Mouse (Mus musculus) megakaryocyte, embryonic 14.5 days (primary cell): ENCODE measurements around the gene Zfp365. TPM values are rescaled to one million over a fixed set of nuclear protein-coding genes. Genes with fewer than 3 reads are reported as not detected.

Source experiments
- H3K27me3 ChIP-seq: replicated peaks from 2 replicates; pipeline ENCODE3; 2012; ENCODE audit warnings: inconsistent platforms
- H3K36me3 ChIP-seq: replicated peaks from 2 replicates; pipeline ENCODE3; 2012; ENCODE audit warnings: low read length, inconsistent platforms, mixed read lengths
- H3K4me1 ChIP-seq: 2 replicates; pipeline ENCODE4 v1.6.1; 2012; ENCODE audit warnings: inconsistent platforms
- H3K4me3 ChIP-seq: replicated peaks from 2 replicates; pipeline ENCODE3; 2012; ENCODE audit warnings: moderate library complexity, mild to moderate bottlenecking, inconsistent platforms
- H3K9me3 ChIP-seq: 2 replicates; pipeline ENCODE4 v1.6.1; 2012; ENCODE audit warnings: inconsistent platforms
- FLI1 ChIP-seq: IDR thresholded peaks from 2 replicates; pipeline ENCODE4 v1.6.1; 2012; ENCODE audit warnings: low read length, inconsistent platforms, mixed read lengths
- GATA1 ChIP-seq: IDR thresholded peaks from 3 replicates; pipeline ENCODE4 v1.6.1; 2012; ENCODE audit warnings: mixed read lengths, low read length, inconsistent platforms, borderline replicate concordance
- polyA plus RNA-seq: library from polyadenylated mRNA; stranded (reverse); fragments of >175 nt; gene quantifications from 2 replicates; pipeline ENCODE4 v1.2.3, GENCODE M21; 2012; ENCODE audit warnings: low replicate concordance; ENCODE audit not compliant: insufficient read depth

Zfp365 gene
- polyA plus RNA-seq, result 0.04 TPM in 1 of 2 replicates, not detected in the other

- peaks cover 11% of the 10 kb centered on the region for H3K4me1 ChIP-seq
- TF ChIP-seq FLI1 (no peak), GATA1 (no peak)
- peak within 1 kb of the TSS; percentile 89 for H3K4me3 ChIP-seq
- H3K27me3 ChIP-seq, result peaks cover 22% of the 10 kb centered on the region
- peaks cover 24% of the 10 kb centered on the region for H3K9me3 ChIP-seq
- no peaks in the 10 kb centered on the region for H3K36me3 ChIP-seq
Measured at GRCm38 (mm10) chr10:67912337-67912776, at the start of gene Zfp365. Zfp365 (minus strand) TSS chr10:67912662.

- Histone ChIP-seq H3K9me3 (no peaks in the 10 kb centered on the region; the same call in 1 of the 2 replicates), H3K4me3 (no peak overlapping the region), H3K4me1 (no peaks in the 10 kb centered on the region), H3K27me3 (peaks cover 2% of the 10 kb centered on the region), H3K36me3 (no peaks in the 10 kb centered on the region)
- TF ChIP-seq FLI1, result no peak
- no peak for TF ChIP-seq GATA1
Measured at GRCm38 (mm10) chr10:67959982-67960381, 47.5 kb upstream of the Zfp365 start.

- no peaks in the 10 kb centered on the region; the same call in 1 of the 2 replicates for H3K9me3 ChIP-seq
Measured at GRCm38 (mm10) chr10:67955982-67956381, 43.5 kb upstream of the Zfp365 start.

GRCm38 (mm10) chr10:67951690-67952089, 39.2 kb upstream of the Zfp365 start:
- TF ChIP-seq GATA1, result no peak
- Histone ChIP-seq H3K27me3 (no peaks in the 10 kb centered on the region), H3K4me1 (no peaks in the 10 kb centered on the region), H3K4me3 (no peak overlapping the region), H3K9me3 (peaks cover 2% of the 10 kb centered on the region; the same call in 1 of the 2 replicates), H3K36me3 (no peaks in the 10 kb centered on the region)

More at GRCm38 (mm10) chr10:67955982-67956381, 43.5 kb upstream of the Zfp365 start:
- H3K27me3 ChIP-seq, result no peaks in the 10 kb centered on the region
- H3K4me1 ChIP-seq, result no peaks in the 10 kb centered on the region
- no peaks in the 10 kb centered on the region for H3K36me3 ChIP-seq
- no peak for TF ChIP-seq GATA1
- H3K4me3 ChIP-seq, result no peak overlapping the region

GRCm38 (mm10) chr10:67950059-67950748, 37.7 kb upstream of the Zfp365 start:
- H3K9me3 ChIP-seq, result peaks cover 10% of the 10 kb centered on the region
- no peak overlapping the region for H3K4me3 ChIP-seq
- no peak for TF ChIP-seq FLI1
- TF ChIP-seq GATA1, result no peak
- H3K36me3 ChIP-seq, result no peaks in the 10 kb centered on the region
- no peaks in the 10 kb centered on the region for H3K27me3 ChIP-seq
- H3K4me1 ChIP-seq, result no peaks in the 10 kb centered on the region

- Histone ChIP-seq H3K4me1 (no peaks in the 10 kb centered on the region), H3K27me3 (no peaks in the 10 kb centered on the region), H3K9me3 (peaks cover 15% of the 10 kb centered on the region), H3K4me3 (no peak overlapping the region), H3K36me3 (no peaks in the 10 kb centered on the region)
- no peak for TF ChIP-seq GATA1
- no peak for TF ChIP-seq FLI1
Measured at GRCm38 (mm10) chr10:67943513-67943912, 31.1 kb upstream of the Zfp365 start.

GRCm38 (mm10) chr10:67939546-67939945, 27.1 kb upstream of the Zfp365 start:
- Histone ChIP-seq H3K9me3 (peaks cover 5% of the 10 kb centered on the region; the same call in 1 of the 2 replicates), H3K4me1 (no peaks in the 10 kb centered on the region), H3K4me3 (no peak overlapping the region), H3K36me3 (no peaks in the 10 kb centered on the region), H3K27me3 (no peaks in the 10 kb centered on the region)
- TF ChIP-seq GATA1, result no peak
- TF ChIP-seq FLI1, result no peak

- Histone ChIP-seq H3K4me1 (no peaks in the 10 kb centered on the region), H3K36me3 (no peaks in the 10 kb centered on the region), H3K9me3 (peaks cover 8% of the 10 kb centered on the region), H3K4me3 (no peak overlapping the region), H3K27me3 (no peaks in the 10 kb centered on the region)
- TF ChIP-seq GATA1, result no peak
- TF ChIP-seq FLI1, result no peak
Measured at GRCm38 (mm10) chr10:67937775-67938174, 25.3 kb upstream of the Zfp365 start.

- Histone ChIP-seq H3K36me3 (no peaks in the 10 kb centered on the region), H3K4me1 (no peaks in the 10 kb centered on the region), H3K27me3 (no peaks in the 10 kb centered on the region), H3K9me3 (peaks cover 13% of the 10 kb centered on the region), H3K4me3 (no peak overlapping the region)
- no peak for TF ChIP-seq GATA1
Measured at GRCm38 (mm10) chr10:67936944-67937343, 24.5 kb upstream of the Zfp365 start.

GRCm38 (mm10) chr10:67932780-67933179, 20.3 kb upstream of the Zfp365 start:
- TF ChIP-seq FLI1, result no peak
- no peak for TF ChIP-seq GATA1
- peaks cover 21% of the 10 kb centered on the region for H3K9me3 ChIP-seq
- H3K4me3 ChIP-seq, result no peak overlapping the region

More at GRCm38 (mm10) chr10:67932780-67933179, 20.3 kb upstream of the Zfp365 start:
- Histone ChIP-seq H3K27me3 (no peaks in the 10 kb centered on the region), H3K36me3 (no peaks in the 10 kb centered on the region), H3K4me1 (no peaks in the 10 kb centered on the region)
